Mouse (Mus musculus): Measurements from ENCODE around the gene Zfp341. TPM values are rescaled to one million over a fixed set of nuclear protein-coding genes. Genes with fewer than 3 reads are reported as not detected.

The Zfp341 gene
- polyA plus RNA-seq, 2 experiments = 1.1 to 3.6 TPM

DNA sequence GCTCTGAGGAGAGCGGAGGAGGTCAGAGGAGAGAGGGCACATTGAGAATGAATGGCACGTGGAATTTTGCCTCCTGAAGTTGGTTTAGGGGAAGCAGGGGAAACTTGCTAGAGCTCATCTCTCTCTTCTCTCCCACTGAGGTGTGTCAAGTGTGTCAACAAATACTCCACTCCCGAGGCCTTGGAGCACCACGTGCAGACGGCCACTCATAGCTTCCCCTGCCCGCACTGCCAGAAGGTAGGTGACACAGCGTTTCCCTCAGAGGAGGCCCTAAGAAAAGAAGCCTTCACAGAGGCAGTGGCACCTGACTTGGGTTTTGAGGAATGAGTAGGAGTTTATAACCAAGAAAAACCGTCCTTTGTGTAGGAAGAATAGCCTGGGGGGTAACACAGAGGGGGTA, 28.1 kb downstream of the Zfp341 start:
- H3K4me1 ChIP-seq (replicated peaks; ENCODE audit: control insufficient read depth in 2 of 2, insufficient read depth in 2 of 2, low read length in 1 of 2) = peaks cover 10% of the 10 kb centered on the region in 2 experiments
- H3K4me3 ChIP-seq (ENCODE audit: insufficient read depth in 1 of 2, low read depth in 2 of 2, low read length in 2 of 2) = no peak overlapping the region
- no peak overlapping the region for H3K27ac ChIP-seq
- no peak overlapping the region for H3K4me2 ChIP-seq (ENCODE audit: low read depth)
- ATAC-seq (ENCODE audit: insufficient read depth) (no peak), DNase-seq (ENCODE audit: low read depth in 3 of 3, low spot score in 3 of 3) (no peak)
- H3K36me3 ChIP-seq (replicated peaks; ENCODE audit: control insufficient read depth, insufficient read depth, low read depth) = peaks cover 9% of the 10 kb centered on the region
- H3K27me3 ChIP-seq (ENCODE audit: control insufficient read depth, insufficient read depth, low read length) = no peaks in the 10 kb centered on the region
- H3K9me3 ChIP-seq (ENCODE audit: control insufficient read depth, low read length) = no peaks in the 10 kb centered on the region; the same call in 1 of the 2 replicates
- WGBS (ENCODE audit: insufficient replicate concordance) = 66% methylated on average over 8 of the region's 8 CpGs
- no peak overlapping the region for H3K9ac ChIP-seq (replicated peaks)
- no peak for TF ChIP-seq EP300 (IDR thresholded peaks at IDR 0.05; ENCODE audit: low read depth)
- TF ChIP-seq CTCF (IDR thresholded peaks at IDR 0.05; ENCODE audit: low read depth) = no peak

DNA sequence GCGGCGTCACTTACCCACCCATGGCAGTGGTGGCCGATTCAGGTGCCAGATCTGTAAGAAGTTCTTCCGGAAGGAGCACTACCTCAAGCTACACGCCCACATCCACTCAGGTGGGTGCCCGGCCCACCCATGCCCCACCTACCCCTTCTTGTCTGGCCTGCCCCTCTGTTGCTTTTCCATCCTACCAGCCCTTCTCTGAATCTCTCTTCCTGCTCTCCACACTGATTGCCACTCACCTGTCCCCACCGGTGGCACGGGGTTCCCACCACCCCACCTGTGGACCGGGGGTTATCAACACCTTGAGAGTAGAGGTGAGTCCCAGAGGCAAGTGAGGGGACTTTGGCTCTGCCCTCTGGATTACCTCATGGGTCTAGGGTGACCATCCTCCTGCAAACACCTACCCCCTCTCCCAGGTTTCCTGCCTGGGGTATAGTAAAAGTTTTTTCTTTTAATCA, 28.9 kb downstream of the Zfp341 start:
- ATAC-seq (ENCODE audit: insufficient read depth) = no peak
- WGBS (ENCODE audit: insufficient replicate concordance) = 86% methylated on average over 9 of the region's 9 CpGs
- Histone ChIP-seq H3K4me3 (ENCODE audit: insufficient read depth in 1 of 2, low read depth in 2 of 2, low read length in 2 of 2) (no peak overlapping the region), H3K27ac (no peak overlapping the region), H3K4me2 (ENCODE audit: low read depth) (no peak overlapping the region), H3K9me3 (ENCODE audit: control insufficient read depth, low read length) (no peaks in the 10 kb centered on the region; the same call in 1 of the 2 replicates), H3K4me1 (replicated peaks; ENCODE audit: control insufficient read depth in 2 of 2, insufficient read depth in 2 of 2, low read length in 1 of 2) (peaks cover 10% of the 10 kb centered on the region in 2 experiments), H3K36me3 (replicated peaks; ENCODE audit: control insufficient read depth, insufficient read depth, low read depth) (peaks cover 9% of the 10 kb centered on the region), H3K9ac (replicated peaks) (no peak overlapping the region), H3K27me3 (ENCODE audit: control insufficient read depth, insufficient read depth, low read length) (no peaks in the 10 kb centered on the region)
- TF ChIP-seq EP300 (IDR thresholded peaks at IDR 0.05; ENCODE audit: low read depth) = no peak
- TF ChIP-seq CTCF (IDR thresholded peaks at IDR 0.05; ENCODE audit: low read depth) = no peak
- DNase-seq (ENCODE audit: low read depth in 3 of 3, low spot score in 3 of 3) = no peak

DNA sequence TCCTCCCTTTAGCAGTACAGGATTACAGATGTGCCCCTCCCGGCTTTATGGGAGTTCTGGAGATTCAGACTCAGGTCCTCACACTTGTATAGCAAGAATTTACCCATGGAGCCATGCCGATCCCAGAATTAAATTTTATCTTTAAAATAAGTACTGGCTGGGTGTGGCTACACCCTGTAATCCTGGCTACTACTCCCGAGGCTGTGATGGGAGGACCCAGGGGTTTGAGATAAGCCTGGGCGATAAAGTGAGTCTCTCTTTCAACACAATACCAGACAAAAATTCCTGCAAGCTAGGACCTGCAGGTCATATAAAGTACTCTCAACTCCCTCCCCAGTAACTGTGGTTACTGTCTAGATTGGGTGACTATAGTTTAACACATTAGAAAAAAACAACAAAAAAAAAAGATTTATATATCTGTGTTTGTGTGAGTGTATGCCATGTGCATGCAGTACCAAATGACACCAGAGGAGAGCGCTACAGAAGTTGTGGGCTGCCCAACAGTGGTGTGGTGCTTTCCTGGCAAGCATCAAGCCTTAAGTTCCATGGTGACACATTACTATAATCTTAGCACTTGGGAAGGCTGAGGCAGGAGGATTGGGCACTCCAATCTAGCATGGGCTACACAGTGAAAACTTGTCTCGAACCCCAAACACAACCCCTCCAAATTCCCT, 29.8 kb downstream of the Zfp341 start:
- ATAC-seq (ENCODE audit: insufficient read depth) = no peak
- no peaks in the 10 kb centered on the region for H3K27me3 ChIP-seq (ENCODE audit: control insufficient read depth, insufficient read depth, low read length)

DNA sequence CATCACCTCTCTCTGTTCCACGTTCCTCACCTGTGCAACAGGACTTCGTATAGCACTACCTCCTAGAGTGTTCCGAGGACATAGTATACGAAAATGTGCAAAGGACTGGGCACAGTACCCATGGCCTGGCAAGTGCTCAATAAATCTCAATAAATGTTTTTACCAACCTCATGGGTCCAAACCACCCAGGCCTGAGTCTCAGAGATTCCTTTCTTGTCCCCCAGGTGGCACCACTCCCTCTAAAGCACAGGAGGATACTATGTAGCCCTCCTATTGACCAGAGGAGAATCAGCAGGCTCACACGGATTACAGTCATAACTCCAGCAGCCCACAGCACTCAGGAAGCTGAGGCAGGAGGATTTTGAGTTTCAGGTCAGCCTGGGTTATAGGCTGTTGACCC, 33.5 kb downstream of the Zfp341 start:
- no peak overlapping the region for H3K4me3 ChIP-seq (ENCODE audit: insufficient read depth in 1 of 2, low read depth in 2 of 2, low read length in 2 of 2)
- peak; percentile 70 for TF ChIP-seq CTCF (IDR thresholded peaks at IDR 0.05; ENCODE audit: low read depth)
- no peak for TF ChIP-seq EP300 (IDR thresholded peaks at IDR 0.05; ENCODE audit: low read depth)
- 67% methylated on average over 5 of the region's 5 CpGs for WGBS (ENCODE audit: insufficient replicate concordance)
- peaks cover 10% of the 10 kb centered on the region in 2 experiments for H3K4me1 ChIP-seq (replicated peaks; ENCODE audit: control insufficient read depth in 2 of 2, insufficient read depth in 2 of 2, low read length in 1 of 2)
- no peaks in the 10 kb centered on the region for H3K9me3 ChIP-seq (ENCODE audit: control insufficient read depth, low read length)
- no peak overlapping the region for H3K4me2 ChIP-seq (ENCODE audit: low read depth)
- H3K36me3 ChIP-seq (replicated peaks; ENCODE audit: control insufficient read depth, insufficient read depth, low read depth) = no peaks in the 10 kb centered on the region; the same call in none of the 2 replicates
- H3K27ac ChIP-seq = no peak overlapping the region
- no peak overlapping the region for H3K9ac ChIP-seq (replicated peaks)
- ATAC-seq (ENCODE audit: insufficient read depth) (peak; percentile 46; the same call in 1 of the 2 replicates), DNase-seq (ENCODE audit: low read depth in 3 of 3, low spot score in 3 of 3) (no peak)
- H3K27me3 ChIP-seq (ENCODE audit: control insufficient read depth, insufficient read depth, low read length) = no peaks in the 10 kb centered on the region

More for the DNA sequence above, 29.8 kb downstream of the Zfp341 start:
- no peaks in the 10 kb centered on the region; the same call in 1 of the 2 replicates for H3K9me3 ChIP-seq (ENCODE audit: control insufficient read depth, low read length)
- no peak overlapping the region for H3K4me3 ChIP-seq (ENCODE audit: insufficient read depth in 1 of 2, low read depth in 2 of 2, low read length in 2 of 2)
- H3K4me1 ChIP-seq (replicated peaks; ENCODE audit: control insufficient read depth in 2 of 2, insufficient read depth in 2 of 2, low read length in 1 of 2) = peaks cover 10% of the 10 kb centered on the region in 2 experiments
- WGBS (ENCODE audit: insufficient replicate concordance) = 41% methylated on average over 6 of the region's 6 CpGs
- TF ChIP-seq CTCF (IDR thresholded peaks at IDR 0.05; ENCODE audit: low read depth) (0 out of 2 replicates have a peak, but pooled peaks have one; percentile 37), EP300 (IDR thresholded peaks at IDR 0.05; ENCODE audit: low read depth) (no peak)
- DNase-seq (ENCODE audit: low read depth in 3 of 3, low spot score in 3 of 3) = no peak
- peaks cover 8% of the 10 kb centered on the region for H3K36me3 ChIP-seq (replicated peaks; ENCODE audit: control insufficient read depth, insufficient read depth, low read depth)
- no peak overlapping the region for H3K27ac ChIP-seq
- H3K4me2 ChIP-seq (ENCODE audit: low read depth) = no peak overlapping the region
- H3K9ac ChIP-seq (replicated peaks) = no peak overlapping the region

DNA sequence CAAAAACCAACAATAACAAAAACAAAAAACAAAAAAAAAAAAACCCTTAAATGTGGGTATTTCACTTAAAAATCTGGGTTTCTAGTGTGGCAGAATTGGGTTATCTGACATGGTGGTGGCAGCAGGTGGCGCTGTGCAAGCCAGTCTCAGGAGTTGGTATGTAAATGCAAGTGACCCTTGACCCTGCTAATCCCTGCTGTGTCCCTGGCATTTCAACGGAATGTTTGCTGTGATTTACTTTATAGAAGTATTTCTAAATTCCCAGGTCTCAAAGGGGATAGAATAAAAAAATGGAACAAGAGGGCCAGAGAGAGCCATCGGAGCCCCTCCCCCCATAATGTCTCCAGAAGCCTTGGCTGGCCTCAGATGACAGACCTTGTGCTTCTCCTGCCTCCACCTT, 35.0 kb downstream of the Zfp341 start:
- Histone ChIP-seq H3K27me3 (ENCODE audit: control insufficient read depth, insufficient read depth, low read length) (no peaks in the 10 kb centered on the region), H3K4me1 (replicated peaks; ENCODE audit: control insufficient read depth in 2 of 2, insufficient read depth in 2 of 2, low read length in 1 of 2) (peaks cover under 1 to 1% of the 10 kb centered on the region in 2 experiments; a peak in 2 of 4 replicates), H3K36me3 (replicated peaks; ENCODE audit: control insufficient read depth, insufficient read depth, low read depth) (no peaks in the 10 kb centered on the region; the same call in none of the 2 replicates), H3K27ac (no peak overlapping the region), H3K9ac (replicated peaks) (no peak overlapping the region), H3K4me2 (ENCODE audit: low read depth) (no peak overlapping the region), H3K9me3 (ENCODE audit: control insufficient read depth, low read length) (no peaks in the 10 kb centered on the region), H3K4me3 (ENCODE audit: insufficient read depth in 1 of 2, low read depth in 2 of 2, low read length in 2 of 2) (no peak overlapping the region)
- no peak for ATAC-seq (ENCODE audit: insufficient read depth)
- TF ChIP-seq EP300 (IDR thresholded peaks at IDR 0.05; ENCODE audit: low read depth) (no peak), CTCF (IDR thresholded peaks at IDR 0.05; ENCODE audit: low read depth) (peak; percentile 78)
- DNase-seq (ENCODE audit: low read depth in 3 of 3, low spot score in 3 of 3) = no peak
- 33% methylated on average over 3 of the region's 3 CpGs for WGBS (ENCODE audit: insufficient replicate concordance)
